Mouse (Mus musculus) CD4-positive helper T cell, adult 2 months (primary cell): ENCODE data around the gene Uimc1.

Experiments
- DNase-seq: peaks from one replicate; pipeline ENCODE4 v3.0.0-alpha.2; 2012; ENCODE audit warnings: low read depth, missing footprints, low spot score

The Uimc1 gene

DNA sequence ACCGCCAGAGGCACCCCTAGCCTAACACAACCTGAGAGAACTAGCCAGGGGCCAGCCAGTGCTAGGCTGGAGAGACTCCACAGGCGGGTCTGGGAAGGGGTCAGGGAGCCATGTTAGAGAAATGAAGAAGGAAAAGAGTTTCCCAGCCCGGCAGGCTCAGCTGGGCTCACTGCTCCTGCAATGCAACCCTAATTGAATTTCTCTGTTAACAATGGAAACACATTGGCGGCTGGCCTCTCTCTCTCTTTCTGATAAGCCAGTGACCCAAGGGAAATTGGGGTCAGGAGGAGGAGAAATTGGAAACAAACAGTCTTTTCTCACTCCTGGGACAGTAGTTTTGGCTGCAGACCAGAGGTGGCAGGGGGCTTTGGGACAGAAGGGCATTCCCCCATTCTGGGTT is 105.5 kb downstream of the Uimc1 start:
- DNase-seq = no peak

DNA sequence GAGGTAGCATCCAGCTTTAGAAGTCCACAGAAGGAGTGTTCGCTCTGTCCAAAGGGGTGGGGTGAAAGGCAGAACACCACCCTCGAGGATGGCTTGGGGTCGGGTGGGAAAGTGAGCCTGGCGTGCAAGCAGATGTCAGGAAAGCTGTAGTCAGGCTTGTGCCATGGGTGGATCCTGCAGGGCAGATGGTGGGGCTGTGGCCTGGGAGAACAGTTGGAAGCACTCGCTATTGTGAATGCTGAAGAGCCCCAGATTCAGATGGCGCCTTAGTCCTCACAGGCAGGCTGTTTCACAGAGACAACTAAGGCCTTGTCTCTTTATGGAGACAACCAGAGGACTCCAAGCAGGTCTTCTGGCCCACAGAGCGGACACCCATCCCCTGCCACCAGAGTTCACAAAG is 107.9 kb downstream of the Uimc1 start:
- no peak for DNase-seq

DNA sequence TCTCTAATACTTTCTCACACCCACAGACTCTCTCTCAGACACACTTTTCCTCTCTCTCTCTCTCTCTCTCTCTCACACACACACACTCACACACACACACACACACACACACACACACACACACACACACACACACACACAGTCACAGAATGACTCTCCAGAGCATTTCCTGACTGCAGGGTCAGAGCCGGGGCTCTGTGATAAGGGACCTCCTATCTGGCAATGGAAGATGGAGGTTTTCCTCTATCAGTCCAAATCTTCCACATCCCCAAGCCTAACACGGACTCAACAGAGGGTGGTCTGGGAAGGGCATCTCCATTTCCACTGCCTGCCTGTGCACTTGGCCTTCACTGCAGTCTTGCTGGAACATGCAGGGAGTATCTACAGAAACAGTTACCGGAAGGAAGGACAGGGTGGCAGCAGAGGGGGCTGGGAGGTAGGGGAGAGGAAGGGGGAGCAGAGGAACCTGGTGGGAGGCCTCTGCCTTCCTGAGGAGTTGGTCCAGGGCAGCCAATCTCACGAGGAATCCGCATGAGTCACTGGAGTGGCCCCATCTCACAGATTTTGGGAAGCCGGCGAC is 111.8 kb downstream of the Uimc1 start:
- peak; percentile 13 for DNase-seq

DNA sequence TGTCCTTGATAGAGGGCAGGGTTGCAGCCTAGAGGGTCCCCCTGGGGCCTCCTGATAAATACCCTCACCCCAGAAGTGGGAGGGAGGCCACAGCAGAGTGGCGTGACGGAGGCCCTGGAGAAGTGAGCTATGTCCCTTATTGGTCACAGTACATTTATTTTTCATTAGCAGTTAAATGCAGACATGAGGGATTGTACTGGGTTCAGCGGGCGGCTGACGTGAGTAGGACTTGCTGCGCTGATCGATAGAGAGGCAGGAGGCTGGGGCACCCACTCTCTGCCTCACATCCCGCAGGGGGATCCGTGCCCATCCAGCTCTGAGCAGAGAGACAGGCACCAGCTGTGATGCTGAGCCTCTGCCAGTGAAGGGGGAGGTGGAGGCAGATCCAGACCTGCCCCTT is 112.7 kb downstream of the Uimc1 start:
- no peak for DNase-seq

DNA sequence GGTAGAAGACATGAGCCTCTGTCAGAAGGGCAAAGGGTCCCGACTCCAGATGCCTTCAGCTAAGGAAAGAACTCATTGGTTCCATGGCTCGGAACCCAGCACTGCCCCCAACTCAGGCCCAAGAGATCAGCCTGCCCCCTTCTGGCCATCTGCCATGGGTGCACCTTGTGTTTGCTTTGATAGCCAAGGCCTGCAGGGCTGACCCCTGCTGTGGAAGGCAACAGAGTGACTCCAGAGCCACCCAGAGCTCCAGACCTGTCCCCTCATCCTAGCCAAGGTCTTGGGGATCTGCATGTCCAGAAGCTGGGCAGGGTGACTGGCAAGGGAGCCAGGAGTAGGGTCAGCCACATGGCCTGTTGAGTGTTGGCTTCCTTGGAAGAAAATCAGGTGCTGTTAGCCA is 116.5 kb downstream of the Uimc1 start:
- DNase-seq = no peak

DNA sequence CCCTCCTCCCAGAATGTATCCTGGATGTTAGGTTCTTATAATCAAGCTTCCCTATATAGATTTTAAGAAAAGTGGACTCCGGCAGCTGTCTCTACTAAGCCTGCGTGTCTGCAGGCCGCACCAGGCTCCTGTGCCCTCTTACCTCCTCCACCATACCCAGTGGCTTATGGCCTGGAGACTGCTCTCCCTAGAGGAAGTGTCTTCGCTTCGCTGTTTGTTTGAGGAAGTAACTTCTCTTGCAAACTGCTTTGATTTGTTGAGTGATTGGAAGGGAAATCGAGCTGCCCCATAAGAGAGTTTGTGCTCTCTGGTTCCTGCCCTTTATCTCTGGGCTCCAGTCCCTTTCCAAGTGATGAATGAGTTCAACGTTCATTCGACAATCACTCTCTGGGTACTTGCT is 117.1 kb downstream of the Uimc1 start:
- no peak for DNase-seq

DNA sequence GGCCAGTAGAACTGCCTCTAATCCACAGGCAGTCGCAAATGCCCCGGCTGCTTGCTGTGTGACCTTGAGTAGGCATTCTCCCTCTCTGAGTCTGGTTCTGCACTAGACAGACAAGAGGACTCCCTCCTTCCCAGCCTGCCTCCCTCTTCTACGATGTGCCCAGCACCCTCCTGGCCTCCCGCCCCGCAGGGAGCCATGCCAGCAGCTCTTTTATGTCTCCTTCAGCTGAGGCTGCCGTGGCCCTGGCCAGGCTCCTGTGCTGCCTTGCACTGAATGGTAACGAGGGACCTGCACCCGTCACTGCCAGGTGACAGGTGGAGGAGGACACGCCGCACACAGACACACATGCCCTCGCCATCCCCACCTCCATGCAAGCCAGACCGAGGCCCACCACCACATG is 119.1 kb downstream of the Uimc1 start:
- DNase-seq = no peak

DNA sequence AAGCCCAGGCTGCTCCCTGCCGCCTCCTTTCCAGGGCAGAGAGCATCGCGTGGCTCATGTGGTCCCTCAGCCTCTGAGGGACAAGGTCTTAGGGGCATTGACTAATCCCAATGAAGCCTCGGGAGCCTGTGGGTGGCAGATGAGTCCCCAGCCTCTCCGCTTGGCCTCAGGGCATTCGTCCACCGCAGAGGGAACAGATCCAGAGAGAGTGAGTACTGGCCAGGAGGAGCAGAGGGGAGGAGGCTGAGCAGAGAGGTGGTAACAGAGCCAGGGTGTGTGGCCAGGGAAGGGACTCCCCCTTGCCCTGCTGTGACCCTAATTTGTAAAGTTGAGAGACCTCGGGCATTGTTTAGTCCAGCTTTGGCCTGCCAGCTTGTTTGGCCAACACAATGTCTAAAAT is 121.3 kb downstream of the Uimc1 start:
- no peak for DNase-seq
